Mouse (Mus musculus) liver, postnatal 0 days (tissue): ENCODE measurements around the gene Psen2. TPM values are rescaled to one million over a fixed set of nuclear protein-coding genes. Genes with fewer than 3 reads are reported as not detected.
A peak's percentile ranks its signal among the peaks of the same experiment; 100 is the strongest.

Experiments
- ATAC-seq: fragments of 200-750 bp; cut with Nextera tagmentation; 2 replicates; pipeline ENCODE4 v1.8.0; 2017; ENCODE audit warnings: mild to moderate bottlenecking, moderate library complexity
- DNase-seq: peaks from one replicate; pipeline ENCODE4 v3.0.0-alpha.2; 2016
- H3K27ac ChIP-seq: fragments of 300-500 bp; sonication (generic); 2 replicates; pipeline ENCODE4 v1.5.1; 2014; ENCODE audit warnings: antibody characterized with exemption, moderate library complexity, mild to moderate bottlenecking, low read depth
- H3K27me3 ChIP-seq: fragments of 300-500 bp; sonication (generic); 2 replicates; pipeline ENCODE4 v1.6.1; 2014; ENCODE audit warnings: low read length, control low read depth, mixed read lengths; ENCODE audit not compliant: insufficient read depth
- H3K36me3 ChIP-seq: fragments of 300-500 bp; sonication (generic); replicated peaks from 2 replicates; pipeline ENCODE4 v1.6.1; 2014; ENCODE audit warnings: mild to moderate bottlenecking, control low read depth, low read length, moderate library complexity, mixed read lengths; ENCODE audit not compliant: insufficient read depth
- H3K4me1 ChIP-seq: fragments of 300-500 bp; sonication (generic); 2 replicates; pipeline ENCODE4 v1.6.1; 2014; ENCODE audit warnings: antibody characterized with exemption, mild to moderate bottlenecking, control low read depth; ENCODE audit not compliant: insufficient read depth
- H3K4me2 ChIP-seq: fragments of 300-500 bp; sonication (generic); 2 replicates; pipeline ENCODE4 v1.6.1; 2014; ENCODE audit warnings: low read depth, mild to moderate bottlenecking, low read length, moderate library complexity, mixed read lengths
- H3K4me3 ChIP-seq: fragments of 300-500 bp; sonication (generic); 2 replicates; pipeline ENCODE4 v1.5.1; 2014; ENCODE audit warnings: low read depth, low read length
- H3K9ac ChIP-seq: fragments of 300-500 bp; sonication (generic); replicated peaks from 2 replicates; pipeline ENCODE4 v1.6.1; 2014; ENCODE audit warnings: mild to moderate bottlenecking, moderate library complexity
- H3K9me3 ChIP-seq: fragments of 300-500 bp; sonication (generic); 2 replicates; pipeline ENCODE4 v1.6.1; 2016; ENCODE audit warnings: mild to moderate bottlenecking, control low read depth, low read length, mixed read lengths
- CTCF ChIP-seq: sonication (generic); IDR thresholded peaks from 2 replicates; pipeline ENCODE4 v1.5.1; 2016; ENCODE audit warnings: antibody characterized with exemption, low read depth
- EP300 ChIP-seq: IDR thresholded peaks from 2 replicates; pipeline ENCODE4 v1.6.1; 2016; ENCODE audit warnings: antibody characterized with exemption, low read depth, mild to moderate bottlenecking
- WGBS: fragments of 180-500 bp; shearing (Covaris S2); extraction: QIAGEN DNeasy Blood & Tissue Kit; methylation state at CpG from one replicate; pipeline ENCODE4 v1.1.7; 2014; ENCODE audit not compliant: insufficient replicate concordance; 5-methylcytosine and 5-hydroxymethylcytosine counted together
- polyA plus RNA-seq: library from polyadenylated mRNA; unstranded; fragments of >200 nt; fragmentation: Nextera tagmentation; extraction: Ambion mirVana; gene quantifications from 2 replicates; pipeline ENCODE4 v1.2.1, GENCODE M21; 2015

Psen2 gene
- polyA plus RNA-seq, 1 experiment from 2014 or later = 25.6 TPM

DNA sequence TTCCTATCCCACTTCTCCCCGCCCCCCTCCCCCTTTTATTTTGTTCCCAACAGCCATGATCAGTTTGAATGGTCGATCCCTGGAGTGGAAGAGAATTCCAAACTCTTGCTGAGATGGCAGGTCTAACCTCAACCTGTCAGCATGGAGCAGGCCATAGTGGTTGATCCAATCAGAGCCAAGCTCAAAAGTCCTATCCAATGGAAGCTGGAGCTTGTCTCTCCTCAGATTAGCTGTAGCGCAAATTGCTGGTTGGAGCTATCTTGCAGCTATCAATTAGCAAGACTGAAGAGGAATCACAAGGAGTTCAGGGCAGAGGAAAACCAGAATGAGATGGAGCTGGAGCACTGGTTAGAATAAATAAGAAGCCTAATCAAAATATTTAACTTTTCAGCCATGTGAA, 54.9 kb downstream of the Psen2 start:
- TF ChIP-seq CTCF (no peak), EP300 (no peak)
- DNase-seq (no peak), ATAC-seq (no peak)
- Histone ChIP-seq H3K9me3 (peaks cover 3% of the 10 kb centered on the region), H3K27me3 (no peaks in the 10 kb centered on the region), H3K36me3 (no peaks in the 10 kb centered on the region), H3K27ac (no peak overlapping the region), H3K4me1 (0 out of 2 replicates have a peak, but pooled peaks cover 10% of the 10 kb centered on the region), H3K4me2 (no peak overlapping the region), H3K4me3 (no peak overlapping the region), H3K9ac (no peak overlapping the region)
- 74% methylated on average over 3 of the region's 3 CpGs for WGBS

GRCm38 (mm10) chr1:180200722-180201121, 62.5 kb downstream of the Psen2 start:
- H3K9ac ChIP-seq = no peak overlapping the region
- TF ChIP-seq CTCF (no peak), EP300 (no peak)
- H3K27me3 ChIP-seq = no peaks in the 10 kb centered on the region
- DNase-seq (no peak), ATAC-seq (no peak)
- H3K4me1 ChIP-seq = peaks cover 6% of the 10 kb centered on the region
- WGBS = 72% methylated on average over 5 of the region's 5 CpGs
- no peaks in the 10 kb centered on the region for H3K36me3 ChIP-seq
- no peak overlapping the region for H3K4me2 ChIP-seq
- H3K27ac ChIP-seq = no peak overlapping the region
- no peak overlapping the region for H3K4me3 ChIP-seq
- H3K9me3 ChIP-seq = peaks cover 3% of the 10 kb centered on the region

GRCm38 (mm10) chr1:180199715-180200050, 63.6 kb downstream of the Psen2 start:
- Histone ChIP-seq H3K9ac (no peak overlapping the region), H3K4me1 (peaks cover 12% of the 10 kb centered on the region), H3K4me2 (no peak overlapping the region), H3K27me3 (no peaks in the 10 kb centered on the region), H3K27ac (no peak overlapping the region), H3K9me3 (peaks cover 3% of the 10 kb centered on the region; the same call in 1 of the 2 replicates), H3K36me3 (no peaks in the 10 kb centered on the region), H3K4me3 (no peak overlapping the region)
- WGBS = 44% methylated on average over 4 of the region's 4 CpGs
- DNase-seq = no peak
- no peak for ATAC-seq
- TF ChIP-seq CTCF = no peak
- no peak for TF ChIP-seq EP300

DNA sequence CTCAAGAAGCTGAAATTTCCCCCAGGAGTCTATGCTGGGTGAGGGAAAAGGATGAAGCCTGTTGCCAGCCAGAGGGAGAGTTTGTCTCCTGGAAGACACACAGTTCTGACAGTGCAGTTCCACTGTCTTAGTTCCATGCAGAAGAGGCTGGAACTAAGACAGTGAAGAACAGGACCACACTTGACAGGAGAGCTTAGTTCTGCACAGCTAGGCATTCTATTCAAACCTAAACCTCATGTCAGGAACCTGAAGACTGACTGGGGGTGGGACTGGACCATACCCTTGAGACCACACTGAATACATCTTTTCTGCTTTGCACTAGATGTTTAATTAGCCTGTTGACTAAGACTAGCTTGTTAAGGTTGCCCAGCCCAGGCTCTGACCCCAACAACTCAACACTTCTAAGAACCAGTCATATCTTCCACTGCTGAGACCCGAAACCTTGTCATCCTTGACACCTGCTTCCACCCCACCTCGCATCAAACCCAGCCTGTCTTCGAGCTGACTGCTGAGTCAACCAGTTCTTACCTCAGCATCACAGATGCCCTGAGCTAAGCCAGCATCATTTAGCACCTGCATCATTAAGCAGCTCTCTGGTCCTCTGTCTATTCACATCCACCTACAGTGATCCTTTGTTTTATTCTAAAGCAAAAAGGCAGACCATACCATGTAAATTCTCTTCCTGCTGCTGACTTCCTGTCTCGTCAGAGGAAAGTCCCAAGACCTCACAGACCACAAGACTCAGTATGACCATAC, 64.1 kb downstream of the Psen2 start, which contains the start of gene Coq8a:
Coq8a (minus strand) TSS at position 644 of the 756 bp plus-strand sequence.
- WGBS = 44% methylated on average over 4 of the region's 4 CpGs
- Histone ChIP-seq H3K27me3 (no peaks in the 10 kb centered on the region), H3K27ac (no peak within 1 kb of the TSS; the same call in 1 of the 2 replicates), H3K9ac (no peak within 1 kb of the TSS), H3K4me2 (no peak within 1 kb of the TSS), H3K36me3 (no peaks in the 10 kb centered on the region), H3K9me3 (no peaks in the 10 kb centered on the region), H3K4me3 (no peak within 1 kb of the TSS), H3K4me1 (peaks cover 15% of the 10 kb centered on the region)
- DNase-seq (no peak), ATAC-seq (no peak)
- no peak for TF ChIP-seq EP300
- no peak for TF ChIP-seq CTCF

DNA sequence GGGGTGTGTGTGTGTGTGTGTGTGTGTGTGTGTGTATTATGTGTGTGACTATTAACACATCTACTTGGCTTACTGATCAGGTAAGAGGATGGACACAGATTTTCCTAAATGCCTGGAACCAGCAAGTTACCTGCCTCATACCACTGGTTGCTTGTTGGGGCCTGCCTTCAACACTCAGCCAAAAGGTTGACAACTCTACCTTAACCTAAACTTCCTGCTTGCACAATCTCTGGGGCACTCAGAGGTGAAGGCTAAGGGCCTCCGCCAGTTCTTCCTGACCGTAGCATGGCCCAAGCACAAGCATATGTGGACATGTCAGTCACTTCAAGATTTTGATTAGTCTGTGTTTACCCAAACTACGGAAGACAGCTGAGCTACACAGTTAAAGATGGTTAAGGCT, 65.3 kb downstream of the Psen2 start:
- Histone ChIP-seq H3K36me3 (no peaks in the 10 kb centered on the region), H3K9ac (no peak overlapping the region), H3K4me1 (peaks cover 23% of the 10 kb centered on the region), H3K9me3 (no peaks in the 10 kb centered on the region), H3K27me3 (no peaks in the 10 kb centered on the region), H3K4me3 (no peak overlapping the region), H3K27ac (no peak overlapping the region), H3K4me2 (no peak overlapping the region)
- TF ChIP-seq EP300 (no peak), CTCF (no peak)
- ATAC-seq (no peak), DNase-seq (no peak)
- 73% methylated on average over 3 of the region's 3 CpGs for WGBS

DNA sequence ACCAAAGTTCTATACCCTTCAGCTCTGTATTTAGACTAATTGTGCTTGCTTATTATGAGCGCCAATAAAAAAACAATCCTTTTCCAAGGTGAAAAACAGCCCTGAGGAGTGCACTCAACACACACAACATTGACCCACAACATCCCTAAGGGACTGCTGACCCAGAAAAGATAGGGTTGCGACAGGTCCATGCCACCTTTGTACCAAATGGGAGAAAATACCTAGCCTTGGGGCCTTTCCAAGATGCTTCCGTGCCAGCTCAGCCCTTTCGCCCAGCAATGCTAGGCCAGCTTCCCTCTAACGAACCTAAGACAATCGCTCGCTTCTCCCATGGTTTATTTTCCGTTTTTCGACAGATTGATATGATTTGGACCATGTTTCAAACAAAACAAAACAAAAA, 66.7 kb downstream of the Psen2 start:
- TF ChIP-seq EP300 = no peak
- no peak for TF ChIP-seq CTCF
- Histone ChIP-seq H3K4me1 (peaks cover 37% of the 10 kb centered on the region), H3K27ac (peak overlapping the region; percentile 85), H3K9ac (no peak overlapping the region), H3K27me3 (no peaks in the 10 kb centered on the region), H3K36me3 (no peaks in the 10 kb centered on the region), H3K4me2 (peak overlapping the region; percentile 76), H3K4me3 (no peak overlapping the region; the same call in 1 of the 2 replicates), H3K9me3 (no peaks in the 10 kb centered on the region)
- 88% methylated on average over 9 of the region's 9 CpGs for WGBS
- ATAC-seq (no peak), DNase-seq (no peak)
